Mouse (Mus musculus): ENCODE data around the gene Tbk1. TPM values are rescaled to one million over a fixed set of nuclear protein-coding genes. Genes with fewer than 3 reads are reported as not detected.

Tbk1 gene
- total RNA-seq, 2 experiments from 2014 or later: 43.9 to 48.7 TPM

- intact Hi-C loops (cut with DNase I): no loop called here
Observed at GRCm38 (mm10) chr10:121601272-121601671, 14.7 kb upstream of the Tbk1 start.

GRCm38 (mm10) chr10:121596580-121596979 lies 10.0 kb upstream of the Tbk1 start:
- DNase-seq (ENCODE audit: low spot score in 2 of 2): no peak
- intact Hi-C loops (cut with DNase I): no loop called here

More at GRCm38 (mm10) chr10:121601272-121601671, 14.7 kb upstream of the Tbk1 start:
- DNase-seq (ENCODE audit: low spot score in 2 of 2): no peak

GRCm38 (mm10) chr10:121591106-121591505 lies 4.5 kb upstream of the Tbk1 start:
- no peak for DNase-seq (ENCODE audit: low spot score in 2 of 2)
- intact Hi-C loops (cut with DNase I): no loop called here

- no peak for DNase-seq (ENCODE audit: low spot score in 2 of 2)
- intact Hi-C loops (cut with DNase I): loop anchor here (5.0 kb wide), 1 partner anchor 40 kb away; the partner anchor contains the start of gene Xpot
Observed at GRCm38 (mm10) chr10:121587371-121587840, 819 bp upstream of the Tbk1 start.

- intact Hi-C loops (cut with DNase I): loop anchor here (5.0 kb wide), 1 partner anchor 41 kb away; the partner anchor contains the start of gene Xpot
- DNase-seq (ENCODE audit: low spot score in 2 of 2): no peak
Observed at GRCm38 (mm10) chr10:121585791-121586642, 570 bp downstream of the Tbk1 start.

GRCm38 (mm10) chr10:121585056-121585790 lies 1.4 kb downstream of the Tbk1 start:
- DNase-seq (ENCODE audit: low spot score in 2 of 2): no peak
- intact Hi-C loops (cut with DNase I): loop anchor here (5.0 kb wide), 1 partner anchor 42 kb away; the partner anchor contains the start of gene Xpot

GRCm38 (mm10) chr10:121584033-121584432 lies 2.6 kb downstream of the Tbk1 start:
- DNase-seq (ENCODE audit: low spot score in 2 of 2): no peak
- intact Hi-C loops (cut with DNase I): no loop called here

GRCm38 (mm10) chr10:121583016-121583415 lies 3.6 kb downstream of the Tbk1 start:
- intact Hi-C loops (cut with DNase I): no loop called here
- DNase-seq (ENCODE audit: low spot score in 2 of 2): no peak

GRCm38 (mm10) chr10:121582287-121582686 lies 4.3 kb downstream of the Tbk1 start:
- no peak for DNase-seq (ENCODE audit: low spot score in 2 of 2)
- intact Hi-C loops (cut with DNase I): no loop called here

- DNase-seq (ENCODE audit: low spot score in 2 of 2): no peak
Observed at GRCm38 (mm10) chr10:121581405-121581804, 5.2 kb downstream of the Tbk1 start.

GRCm38 (mm10) chr10:121580381-121580780 lies 6.2 kb downstream of the Tbk1 start:
- intact Hi-C loops (cut with DNase I): no loop called here

More at GRCm38 (mm10) chr10:121581405-121581804, 5.2 kb downstream of the Tbk1 start:
- intact Hi-C loops (cut with DNase I): no loop called here

GRCm38 (mm10) chr10:121576372-121576771 lies 10.2 kb downstream of the Tbk1 start:
- intact Hi-C loops (cut with DNase I): no loop called here
- no peak for DNase-seq (ENCODE audit: low spot score in 2 of 2)

More at GRCm38 (mm10) chr10:121580381-121580780, 6.2 kb downstream of the Tbk1 start:
- no peak for DNase-seq (ENCODE audit: low spot score in 2 of 2)

- intact Hi-C loops (cut with DNase I): no loop called here
- no peak for DNase-seq (ENCODE audit: low spot score in 2 of 2)
Observed at GRCm38 (mm10) chr10:121571511-121572147, 15.0 kb downstream of the Tbk1 start.

- intact Hi-C loops (cut with DNase I): no loop called here
- no peak for DNase-seq (ENCODE audit: low spot score in 2 of 2)
Observed at GRCm38 (mm10) chr10:121571031-121571430, 15.6 kb downstream of the Tbk1 start.

GRCm38 (mm10) chr10:121569796-121570195 lies 16.8 kb downstream of the Tbk1 start:
- no peak for DNase-seq (ENCODE audit: low spot score in 2 of 2)
- intact Hi-C loops (cut with DNase I): no loop called here

GRCm38 (mm10) chr10:121569001-121569589 lies 17.5 kb downstream of the Tbk1 start:
- intact Hi-C loops (cut with DNase I): no loop called here
- no peak for DNase-seq (ENCODE audit: low spot score in 2 of 2)

- intact Hi-C loops (cut with DNase I): no loop called here
- DNase-seq (ENCODE audit: low spot score in 2 of 2): no peak
Observed at GRCm38 (mm10) chr10:121568534-121568933, 18.1 kb downstream of the Tbk1 start.

- intact Hi-C loops (cut with DNase I): no loop called here
- DNase-seq (ENCODE audit: low spot score in 2 of 2): no peak
Observed at GRCm38 (mm10) chr10:121568026-121568425, 18.6 kb downstream of the Tbk1 start.

- DNase-seq (ENCODE audit: low spot score in 2 of 2): no peak
- intact Hi-C loops (cut with DNase I): no loop called here
Observed at GRCm38 (mm10) chr10:121564447-121564846, 22.1 kb downstream of the Tbk1 start.

All from left cerebral cortex, postnatal 36 days (tissue).